Mouse (Mus musculus) neural tube, embryonic 12.5 days (tissue): ENCODE results near the gene Hps4. TPM values are rescaled to one million over a fixed set of nuclear protein-coding genes. Genes with fewer than 3 reads are reported as not detected.
"Not testable (repeated sequence)": the region's sequence is repeated elsewhere in the genome, so short reads cannot be mapped to it uniquely, and the experiment has no call there.

ENCODE experiments used
- ATAC-seq: fragments of 200-750 bp; cut with Nextera tagmentation; 2 replicates; pipeline ENCODE4 v1.8.0; 2017; ENCODE audit warnings: low read depth, mild to moderate bottlenecking, moderate TSS enrichment, moderate library complexity; ENCODE audit not compliant: low FRiP score
- H3K27ac ChIP-seq: fragments of 300-500 bp; sonication (generic); 2 replicates; pipeline ENCODE4 v1.5.1; 2016
- H3K27me3 ChIP-seq: fragments of 300-500 bp; sonication (generic); replicated peaks from 2 replicates; pipeline ENCODE4 v1.6.1; 2016; ENCODE audit warnings: mild to moderate bottlenecking
- H3K36me3 ChIP-seq: fragments of 300-500 bp; sonication (generic); 2 replicates; pipeline ENCODE4 v1.6.1; 2016; ENCODE audit warnings: mild to moderate bottlenecking
- H3K4me1 ChIP-seq: fragments of 300-500 bp; sonication (generic); 2 replicates; pipeline ENCODE4 v1.6.1; 2016
- H3K4me2 ChIP-seq: fragments of 300-500 bp; sonication (generic); replicated peaks from 2 replicates; pipeline ENCODE4 v1.6.1; 2016; ENCODE audit warnings: mild to moderate bottlenecking
- H3K4me3 ChIP-seq: fragments of 300-500 bp; sonication (generic); 2 replicates; pipeline ENCODE4 v1.5.1; 2016
- H3K9ac ChIP-seq: fragments of 300-500 bp; sonication (generic); 2 replicates; pipeline ENCODE4 v1.6.1; 2016; ENCODE audit warnings: mild to moderate bottlenecking
- H3K9me3 ChIP-seq: fragments of 300-500 bp; sonication (generic); 2 replicates; pipeline ENCODE4 v1.6.1; 2016; ENCODE audit warnings: mild to moderate bottlenecking
- WGBS: fragments of 180-500 bp; shearing (Covaris S2); methylation state at CpG from one replicate; pipeline ENCODE4 v1.1.7; 2016; 5-methylcytosine and 5-hydroxymethylcytosine counted together
- polyA plus RNA-seq: library from polyadenylated mRNA; unstranded; fragments of >200 nt; fragmentation: Nextera tagmentation; extraction: Ambion mirVana; gene quantifications from 2 replicates; pipeline ENCODE4 v1.2.1, GENCODE M21; 2016

Gene Hps4
- polyA plus RNA-seq, 1 experiment from 2014 or later = 36.1 TPM

- H3K4me2 ChIP-seq = peak overlapping the region; percentile 91
- peak; percentile 86 for ATAC-seq
- H3K4me3 ChIP-seq = peak overlapping the region; percentile 67
- peak overlapping the region; percentile 72 for H3K9ac ChIP-seq
- peaks cover 19% of the 10 kb centered on the region for H3K4me1 ChIP-seq
- peak overlapping the region; percentile 46; the same call in 1 of the 2 replicates for H3K27ac ChIP-seq
- no peaks in the 10 kb centered on the region for H3K9me3 ChIP-seq
- under 1% methylated on average over 9 of the region's 28 CpGs for WGBS
- no peaks in the 10 kb centered on the region; the same call in 1 of the 2 replicates for H3K27me3 ChIP-seq
- H3K36me3 ChIP-seq = peaks cover 21% of the 10 kb centered on the region
Measured at GRCm38 (mm10) chr5:112394415-112394763, 51.5 kb downstream of the Hps4 start.

DNA sequence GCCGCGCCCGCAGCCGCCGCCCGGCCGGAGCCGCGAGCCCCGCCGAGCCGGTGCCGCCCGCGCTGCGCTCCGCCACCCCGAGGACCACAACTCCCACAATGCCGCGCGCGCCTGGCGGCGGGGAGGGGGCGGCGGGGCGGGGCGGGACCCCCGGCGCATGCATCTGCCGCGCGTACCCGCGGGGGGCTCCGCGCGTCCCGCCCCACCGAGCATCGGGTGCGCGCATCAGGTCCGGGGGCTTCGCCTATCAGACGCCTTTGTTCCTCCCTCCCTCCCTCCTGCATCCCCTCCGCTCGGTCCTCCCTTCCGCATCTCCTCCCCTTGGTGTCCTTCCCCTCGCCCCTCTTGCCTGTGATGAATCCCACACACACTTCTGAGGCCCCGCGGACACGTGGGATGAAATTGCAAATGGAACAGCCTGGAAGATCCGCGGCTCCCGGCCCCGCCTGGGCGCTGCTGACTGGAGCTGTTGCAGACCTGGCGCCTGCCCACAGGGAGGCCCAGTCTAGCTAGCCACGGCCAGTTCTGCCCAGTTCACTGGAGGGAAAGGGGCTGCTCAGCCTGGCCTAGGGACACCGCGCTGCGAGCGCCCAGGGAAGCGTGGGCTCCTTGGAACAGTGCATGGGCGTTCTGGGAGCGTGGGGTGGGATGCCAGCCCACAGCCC lies 52.0 kb downstream of the Hps4 start, which contains the start of gene Asphd2:
TSS of gene Asphd2 (minus strand) at position 88 of the 665 bp plus-strand sequence.
- peak within 1 kb of the TSS; percentile 46 for H3K27ac ChIP-seq
- WGBS = under 1% methylated on average over 55 of the region's 67 CpGs
- no peaks in the 10 kb centered on the region for H3K9me3 ChIP-seq
- H3K4me1 ChIP-seq = peaks cover 19% of the 10 kb centered on the region
- peak; percentile 87 for ATAC-seq
- peak within 1 kb of the TSS; percentile 91 for H3K4me2 ChIP-seq
- peak within 1 kb of the TSS; percentile 67 for H3K4me3 ChIP-seq
- peaks cover 18% of the 10 kb centered on the region for H3K36me3 ChIP-seq
- no peaks in the 10 kb centered on the region; the same call in 1 of the 2 replicates for H3K27me3 ChIP-seq
- peak within 1 kb of the TSS; percentile 72 for H3K9ac ChIP-seq

DNA sequence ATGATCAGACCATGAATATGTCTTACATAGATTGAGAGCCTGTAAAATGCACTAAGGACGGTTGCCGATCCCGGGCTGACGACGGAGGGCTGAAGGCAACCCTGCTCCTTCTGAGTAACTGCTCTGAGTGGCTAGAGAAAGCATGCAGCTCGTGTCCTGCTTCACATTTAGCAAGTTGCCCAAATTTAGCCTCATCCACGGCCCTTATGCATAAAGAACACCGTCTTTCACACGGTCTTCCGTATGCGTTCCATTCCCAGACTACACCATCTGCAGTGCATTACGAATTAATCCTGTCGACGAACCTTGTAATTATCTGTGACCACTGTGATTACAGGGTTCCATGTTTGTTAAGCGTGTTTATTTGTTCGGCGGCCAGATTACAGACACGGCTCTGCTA lies 53.2 kb downstream of the Hps4 start:
- no peaks in the 10 kb centered on the region for H3K9me3 ChIP-seq
- no peak overlapping the region for H3K4me2 ChIP-seq

GRCm38 (mm10) chr5:112399284-112399683 lies 56.4 kb downstream of the Hps4 start:
- H3K4me2 ChIP-seq = no peak overlapping the region
- no peak for ATAC-seq
- WGBS = 87% methylated on average over 10 of the region's 10 CpGs
- H3K27ac ChIP-seq = no peak overlapping the region
- H3K4me3 ChIP-seq = no peak overlapping the region
- no peaks in the 10 kb centered on the region for H3K27me3 ChIP-seq
- H3K36me3 ChIP-seq = no peaks in the 10 kb centered on the region
- no peak overlapping the region for H3K9ac ChIP-seq
- no peaks in the 10 kb centered on the region for H3K9me3 ChIP-seq
- H3K4me1 ChIP-seq = peaks cover 6% of the 10 kb centered on the region

More for the DNA sequence above, 53.2 kb downstream of the Hps4 start:
- no peak overlapping the region for H3K4me3 ChIP-seq
- WGBS = 49% methylated on average over 18 of the region's 18 CpGs
- H3K36me3 ChIP-seq = peaks cover 9% of the 10 kb centered on the region
- no peaks in the 10 kb centered on the region; the same call in 1 of the 2 replicates for H3K27me3 ChIP-seq
- H3K4me1 ChIP-seq = peaks cover 19% of the 10 kb centered on the region
- H3K27ac ChIP-seq = no peak overlapping the region
- no peak for ATAC-seq
- no peak overlapping the region for H3K9ac ChIP-seq

DNA sequence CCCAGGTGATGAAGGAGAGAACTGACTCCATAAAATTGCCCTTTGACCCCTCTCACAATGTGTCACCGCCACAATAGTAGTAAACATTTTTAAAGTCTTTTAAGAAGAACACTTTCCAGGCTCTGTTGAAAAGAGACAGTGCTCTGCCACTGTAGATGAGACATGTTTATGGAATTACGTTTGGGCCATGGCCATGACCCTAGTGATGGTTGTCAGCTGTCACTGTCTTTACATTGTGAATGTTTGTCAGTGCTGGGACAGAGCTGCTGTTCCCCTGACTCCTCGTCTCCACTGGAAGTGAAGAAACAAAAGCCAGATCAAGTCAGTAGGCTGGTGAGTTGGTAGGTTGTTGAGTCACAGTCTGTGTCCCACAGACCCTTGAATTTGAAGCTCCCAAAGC lies 59.6 kb downstream of the Hps4 start:
- Histone ChIP-seq H3K4me1 (no peaks in the 10 kb centered on the region), H3K4me3 (no peak overlapping the region), H3K9me3 (no peaks in the 10 kb centered on the region), H3K4me2 (no peak overlapping the region), H3K27me3 (no peaks in the 10 kb centered on the region), H3K27ac (no peak overlapping the region), H3K36me3 (no peaks in the 10 kb centered on the region), H3K9ac (no peak overlapping the region)
- 77% methylated on average over 3 of the region's 3 CpGs for WGBS
- no peak for ATAC-seq

DNA sequence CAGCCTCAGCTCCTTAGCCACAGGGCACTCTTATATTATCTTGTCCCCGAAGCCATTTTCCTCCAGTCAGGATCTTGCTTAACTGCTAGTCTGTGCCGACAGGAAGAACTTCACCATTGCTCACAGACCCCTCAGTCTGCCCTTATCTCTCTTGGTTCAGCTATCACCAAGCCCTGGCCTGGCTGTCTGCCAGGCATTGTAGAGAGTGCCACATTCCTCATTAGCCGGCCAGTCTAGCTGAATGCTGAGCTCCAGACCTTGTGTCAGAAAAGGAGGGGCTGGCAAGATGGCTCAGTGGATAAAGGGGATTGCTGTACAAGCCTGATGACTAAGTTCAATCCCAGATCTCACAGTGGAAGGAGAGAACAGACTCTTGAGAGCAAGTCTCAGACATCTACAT lies 63.1 kb downstream of the Hps4 start:
- Histone ChIP-seq H3K4me3 (no peak overlapping the region), H3K9me3 (no peaks in the 10 kb centered on the region), H3K4me1 (peaks cover 2% of the 10 kb centered on the region; the same call in 1 of the 2 replicates), H3K27me3 (no peaks in the 10 kb centered on the region), H3K4me2 (no peak overlapping the region), H3K9ac (no peak overlapping the region), H3K36me3 (no peaks in the 10 kb centered on the region), H3K27ac (no peak overlapping the region)
- ATAC-seq = no peak
- WGBS = 75% methylated on average over 3 of the region's 3 CpGs

- 0 out of 2 replicates have a peak, but pooled peaks cover 2% of the 10 kb centered on the region for H3K9me3 ChIP-seq
- H3K4me3 ChIP-seq = no peak overlapping the region
- no peak overlapping the region for H3K27ac ChIP-seq
- no peaks in the 10 kb centered on the region for H3K36me3 ChIP-seq
- H3K9ac ChIP-seq = no peak overlapping the region
- no peak overlapping the region for H3K4me2 ChIP-seq
- ATAC-seq = no peak
- 60% methylated on average over 5 of the region's 5 CpGs for WGBS
- no peaks in the 10 kb centered on the region for H3K27me3 ChIP-seq
- peaks cover 15% of the 10 kb centered on the region for H3K4me1 ChIP-seq
Measured at GRCm38 (mm10) chr5:112409274-112409673, 66.4 kb downstream of the Hps4 start.

- Histone ChIP-seq H3K9me3 (0 out of 2 replicates have a peak, but pooled peaks cover 2% of the 10 kb centered on the region), H3K4me1 (peaks cover 15% of the 10 kb centered on the region), H3K27ac (no peak overlapping the region), H3K9ac (no peak overlapping the region), H3K4me3 (no peak overlapping the region), H3K4me2 (peak overlapping the region; percentile 33), H3K36me3 (no peaks in the 10 kb centered on the region), H3K27me3 (no peaks in the 10 kb centered on the region)
- WGBS = 44% methylated on average over 11 of the region's 11 CpGs
- no peak for ATAC-seq
Measured at GRCm38 (mm10) chr5:112411072-112411471, 68.2 kb downstream of the Hps4 start.

- Histone ChIP-seq H3K4me1 (peaks cover 15% of the 10 kb centered on the region), H3K36me3 (no peaks in the 10 kb centered on the region), H3K4me3 (no peak overlapping the region), H3K9ac (no peak overlapping the region), H3K27ac (no peak overlapping the region), H3K4me2 (peak overlapping the region; percentile 33), H3K27me3 (no peaks in the 10 kb centered on the region; the same call in 1 of the 2 replicates), H3K9me3 (0 out of 2 replicates have a peak, but pooled peaks cover 2% of the 10 kb centered on the region)
- 14% methylated on average over 19 of the region's 19 CpGs for WGBS
- 0 out of 2 replicates have a peak, but pooled peaks have one; percentile 13 for ATAC-seq
Measured at GRCm38 (mm10) chr5:112411514-112412335, 68.8 kb downstream of the Hps4 start.

DNA sequence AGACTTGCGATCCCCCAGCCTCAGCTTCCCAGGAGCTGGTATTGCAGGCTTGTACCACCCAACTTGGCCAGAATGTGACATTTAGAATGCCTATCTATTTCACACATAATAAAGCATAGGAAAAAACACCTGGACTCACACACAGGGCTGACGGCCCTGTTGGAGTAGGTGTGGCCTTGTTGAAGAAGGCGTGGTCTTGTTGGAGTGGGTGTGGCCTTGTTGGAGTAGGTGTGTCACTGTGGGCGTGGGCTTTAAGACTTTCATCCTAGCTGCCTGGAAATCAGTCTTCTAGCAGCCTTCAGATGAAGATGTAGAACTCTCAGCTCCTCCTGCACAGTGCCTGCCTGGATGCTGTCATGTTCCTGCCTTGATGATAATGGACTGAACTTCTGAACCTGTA lies 69.9 kb downstream of the Hps4 start:
- not testable (repeated sequence) for ATAC-seq, H3K4me2 ChIP-seq, H3K9ac ChIP-seq, H3K4me3 ChIP-seq, H3K9me3 ChIP-seq, H3K27ac ChIP-seq, H3K27me3 ChIP-seq, H3K36me3 ChIP-seq
- peaks cover 15% of the 10 kb centered on the region for H3K4me1 ChIP-seq
- 82% methylated on average over 4 of the region's 4 CpGs for WGBS

DNA sequence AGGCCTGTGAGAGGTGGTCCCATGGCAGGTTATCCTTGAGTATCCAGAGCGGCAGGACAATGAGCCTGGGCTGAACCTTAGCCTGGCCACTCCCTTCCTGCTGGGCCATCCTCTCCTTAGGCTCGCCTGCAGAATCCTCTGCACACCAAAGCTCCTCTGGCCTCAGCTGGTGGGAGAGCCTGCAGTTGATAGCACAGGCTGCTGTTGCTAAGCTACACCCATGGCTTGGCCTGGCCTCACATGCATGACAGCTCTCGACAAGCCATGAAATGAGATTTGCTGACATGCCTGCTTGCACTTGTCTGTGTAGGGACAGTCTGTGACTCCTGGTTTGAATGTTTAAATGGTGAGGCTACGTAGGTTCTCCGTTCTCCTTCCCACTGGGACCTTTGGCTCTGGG lies 73.8 kb downstream of the Hps4 start:
- Histone ChIP-seq H3K4me2 (0 out of 2 replicates have a peak overlapping the region, but pooled peaks have one; percentile 7), H3K9ac (no peak overlapping the region), H3K36me3 (no peaks in the 10 kb centered on the region), H3K9me3 (0 out of 2 replicates have a peak, but pooled peaks cover 2% of the 10 kb centered on the region), H3K4me3 (no peak overlapping the region), H3K27ac (peak overlapping the region; percentile 37; the same call in 1 of the 2 replicates), H3K27me3 (peaks cover 2% of the 10 kb centered on the region), H3K4me1 (peaks cover 6% of the 10 kb centered on the region)
- 44% methylated on average over 5 of the region's 5 CpGs for WGBS
- no peak for ATAC-seq

DNA sequence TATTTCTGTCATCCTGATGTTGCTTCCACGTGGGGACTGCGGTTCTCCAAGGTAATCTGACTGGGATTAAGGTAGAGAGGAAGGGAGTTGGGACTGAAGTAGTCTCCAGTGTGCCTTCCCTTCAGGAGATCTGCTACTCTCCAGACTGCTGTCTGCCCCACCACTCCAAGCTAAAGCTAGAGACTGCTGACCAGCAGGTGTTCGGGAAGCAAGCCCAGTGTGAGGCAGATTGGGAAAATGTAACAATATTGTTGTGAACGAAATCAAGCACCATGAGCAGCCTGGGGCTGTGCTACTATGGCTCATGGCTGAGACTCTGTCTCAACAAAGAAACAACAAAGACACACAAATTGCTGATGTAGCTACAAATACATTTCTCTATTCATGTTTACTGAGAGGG lies 75.1 kb downstream of the Hps4 start:
- no peak overlapping the region for H3K27ac ChIP-seq
- no peaks in the 10 kb centered on the region for H3K36me3 ChIP-seq
- H3K4me1 ChIP-seq = no peaks in the 10 kb centered on the region
- H3K27me3 ChIP-seq = peaks cover 3% of the 10 kb centered on the region
- 0 out of 2 replicates have a peak, but pooled peaks cover 2% of the 10 kb centered on the region for H3K9me3 ChIP-seq
- ATAC-seq = no peak
- 59% methylated on average over 4 of the region's 4 CpGs for WGBS
- no peak overlapping the region for H3K9ac ChIP-seq
- no peak overlapping the region for H3K4me3 ChIP-seq
- no peak overlapping the region for H3K4me2 ChIP-seq
